Mouse (Mus musculus) heart, embryonic 14.5 days (tissue): ENCODE data around the gene Ifi44. TPM values are rescaled to one million over a fixed set of nuclear protein-coding genes. Genes with fewer than 3 reads are reported as not detected.

Source experiments
- ATAC-seq: fragments of 200-750 bp; cut with Nextera tagmentation; 2 replicates; pipeline ENCODE4 v1.8.0; 2017; ENCODE audit warnings: low read depth, moderate TSS enrichment; ENCODE audit not compliant: insufficient number of reproducible peaks, insufficient read depth, low FRiP score
- H3K27ac ChIP-seq, 2 experiments: fragments of 200-500 bp in 1 of 2; fragments of 300-500 bp in 1 of 2; sonication (generic) in 1 of 2; replicated peaks in 1 of 2; 2 replicates each; pipeline ENCODE4 v1.5.1; 2012 to 2014; ENCODE audit warnings: low read depth in 2 of 2, low read length in 2 of 2, control low read depth in 1 of 2, mild to moderate bottlenecking in 1 of 2, mixed read lengths in 1 of 2; ENCODE audit not compliant: control insufficient read depth in 1 of 2, insufficient read depth in 1 of 2
- H3K27me3 ChIP-seq: fragments of 300-500 bp; sonication (generic); 2 replicates; pipeline ENCODE4 v1.6.1; 2014; ENCODE audit warnings: mild to moderate bottlenecking, low read length, control low read depth; ENCODE audit not compliant: control insufficient read depth, insufficient read depth
- H3K36me3 ChIP-seq: fragments of 300-500 bp; sonication (generic); 2 replicates; pipeline ENCODE4 v1.6.1; 2014; ENCODE audit warnings: mild to moderate bottlenecking, control low read depth, low read length, mixed read lengths; ENCODE audit not compliant: control insufficient read depth, insufficient read depth
- H3K4me1 ChIP-seq, 2 experiments: fragments of 200-500 bp in 1 of 2; fragments of 300-500 bp in 1 of 2; sonication (generic) in 1 of 2; 2 replicates each; pipeline ENCODE4 v1.6.1; 2012 to 2014; ENCODE audit warnings: low read length in 2 of 2, control low read depth in 1 of 2, mixed read lengths in 1 of 2; ENCODE audit not compliant: control insufficient read depth in 2 of 2, insufficient read depth in 2 of 2
- H3K4me2 ChIP-seq: fragments of 300-500 bp; sonication (generic); 2 replicates; pipeline ENCODE4 v1.6.1; 2014; ENCODE audit warnings: mild to moderate bottlenecking, low read length
- H3K4me3 ChIP-seq, 2 experiments: fragments of 200-500 bp in 1 of 2; fragments of 300-500 bp in 1 of 2; sonication (generic) in 1 of 2; 2 replicates each; pipeline ENCODE4 v1.5.1; 2012 to 2014; ENCODE audit warnings: low read length in 2 of 2, mild to moderate bottlenecking in 2 of 2, control low read depth in 1 of 2, low read depth in 1 of 2, moderate library complexity in 1 of 2; ENCODE audit not compliant: control insufficient read depth in 1 of 2, insufficient read depth in 1 of 2
- H3K9ac ChIP-seq: fragments of 300-500 bp; sonication (generic); 2 replicates; pipeline ENCODE4 v1.6.1; 2014; ENCODE audit warnings: mild to moderate bottlenecking, low read length
- H3K9me3 ChIP-seq: fragments of 300-500 bp; sonication (generic); 2 replicates; pipeline ENCODE4 v1.6.1; 2016; ENCODE audit warnings: low read length, control low read depth; ENCODE audit not compliant: control insufficient read depth
- WGBS: fragments of 180-500 bp; shearing (Covaris S2); extraction: QIAGEN DNeasy Blood & Tissue Kit; methylation state at CpG from one replicate; pipeline ENCODE4 v1.1.7; 2014; 5-methylcytosine and 5-hydroxymethylcytosine counted together
- polyA plus RNA-seq: library from polyadenylated mRNA; unstranded; fragments of >200 nt; fragmentation: Nextera tagmentation; extraction: Ambion mirVana; gene quantifications from 2 replicates; pipeline ENCODE4 v1.2.1, GENCODE M21; 2014

Gene Ifi44
- polyA plus RNA-seq, 1 experiment from 2014 or later: 0.72 TPM

DNA sequence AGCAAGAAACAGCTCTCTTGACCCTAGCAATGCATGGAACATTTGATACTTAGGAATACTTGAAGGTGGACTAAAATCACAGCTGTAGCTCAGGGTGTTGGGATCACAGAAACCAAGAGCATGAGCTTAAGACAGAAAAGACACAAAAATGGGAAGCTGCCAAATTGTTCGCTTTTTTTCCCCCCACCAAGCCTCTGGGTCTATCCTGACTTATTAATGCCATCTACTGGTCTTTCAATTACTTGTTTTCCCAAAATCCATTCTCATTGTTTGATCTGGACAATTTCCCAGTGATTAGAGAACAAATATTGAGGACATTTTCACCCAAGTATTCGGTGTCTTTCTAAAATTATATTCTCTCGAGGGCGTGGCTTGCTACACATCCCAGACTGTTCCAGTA, 42.4 kb downstream of the Ifi44 start:
- Histone ChIP-seq H3K27me3 (no peaks in the 10 kb centered on the region), H3K4me2 (no peak overlapping the region), H3K27ac (no peak overlapping the region), H3K9ac (no peak overlapping the region), H3K4me1 (no peaks in the 10 kb centered on the region), H3K36me3 (no peaks in the 10 kb centered on the region), H3K9me3 (no peaks in the 10 kb centered on the region; the same call in 1 of the 2 replicates), H3K4me3 (no peak overlapping the region)
- no peak for ATAC-seq
- 76% methylated on average over 4 of the region's 4 CpGs for WGBS

Other genes starting within 250 kb of the Ifi44 start
- gene Ifi44l, start 12.9 kb upstream of the Ifi44 start, polyA plus RNA-seq: not detected in 2 replicates
- 0.94 and 1.6 TPM in 2 replicates for gene Ptgfr, start 87.7 kb upstream of the Ifi44 start, polyA plus RNA-seq